Mouse (Mus musculus): Measurements from ENCODE around the gene Adamts18. TPM values are rescaled to one million over a fixed set of nuclear protein-coding genes. Genes with fewer than 3 reads are reported as not detected.

Gene Adamts18
- total RNA-seq (2022) = under 1 TPM in 1 of 4 experiments, not detected in 3; 0.07 TPM

DNA sequence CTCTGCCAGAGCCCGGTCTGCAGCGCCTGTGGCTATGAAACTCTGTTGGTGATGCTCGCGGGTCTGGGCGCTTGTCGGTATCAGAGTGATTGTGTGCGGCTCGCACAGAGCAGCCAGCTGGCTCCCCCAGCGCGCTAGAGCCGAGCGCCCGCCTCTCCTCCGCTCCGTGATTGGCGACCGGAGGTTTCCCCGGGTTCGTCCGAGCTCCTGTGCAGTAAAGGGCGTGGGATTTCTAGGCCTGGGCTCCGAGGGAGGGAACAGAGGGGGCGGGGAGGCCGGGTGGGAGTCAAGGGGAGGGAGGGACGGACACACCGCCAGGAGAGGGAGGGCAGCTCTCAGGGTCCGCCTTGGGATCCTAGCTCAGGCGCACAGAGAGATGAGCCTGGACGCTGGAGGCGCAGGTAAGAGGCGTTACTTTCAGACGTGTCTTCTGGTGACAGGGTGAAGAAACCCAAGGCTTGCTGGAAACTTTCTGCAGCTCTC lies at the start of gene Adamts18:
Adamts18 (minus strand) TSS at position 86 of the 483 bp plus-strand sequence.
- no peak for DNase-seq

DNA sequence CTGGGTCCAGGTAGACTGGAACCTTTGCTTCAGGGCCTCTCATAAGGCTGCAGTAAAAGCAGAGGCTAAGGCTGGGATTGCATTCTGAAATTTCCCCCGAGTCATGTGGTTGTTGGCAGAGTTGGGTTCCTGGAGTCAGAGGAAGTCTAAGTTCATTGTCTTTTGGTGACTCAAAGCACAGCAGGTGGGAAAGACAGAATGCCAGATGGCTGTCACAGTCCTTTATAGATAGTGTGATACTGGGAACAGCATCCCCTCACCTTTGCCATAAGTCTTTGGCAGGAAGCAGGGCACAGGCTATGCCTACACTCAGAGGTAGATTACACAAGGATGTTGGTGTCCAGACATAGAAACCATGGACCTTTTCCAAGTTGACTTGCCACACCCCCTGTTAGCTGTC lies 47.9 kb upstream of the Adamts18 start:
- no peak for DNase-seq

DNA sequence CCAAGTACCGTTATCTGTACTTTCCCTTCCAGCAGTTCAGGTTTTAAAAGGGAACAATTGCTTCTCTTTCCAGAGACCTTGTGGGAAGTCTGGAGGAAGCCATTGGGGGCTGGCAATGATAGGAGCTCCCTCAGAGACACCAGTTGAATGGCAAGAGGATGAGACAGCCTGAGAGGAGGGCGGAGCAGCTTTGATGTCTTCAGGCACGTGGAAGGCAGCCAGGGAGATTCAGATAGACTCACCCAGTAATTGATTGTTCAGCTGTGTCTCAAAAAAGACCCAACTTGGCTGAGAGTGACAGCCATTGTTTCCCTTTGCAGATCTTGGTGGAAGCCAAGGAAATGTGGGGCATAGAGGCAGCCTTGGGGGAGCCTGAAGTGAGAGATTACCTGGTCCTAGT lies 42.8 kb upstream of the Adamts18 start:
- DNase-seq = no peak

DNA sequence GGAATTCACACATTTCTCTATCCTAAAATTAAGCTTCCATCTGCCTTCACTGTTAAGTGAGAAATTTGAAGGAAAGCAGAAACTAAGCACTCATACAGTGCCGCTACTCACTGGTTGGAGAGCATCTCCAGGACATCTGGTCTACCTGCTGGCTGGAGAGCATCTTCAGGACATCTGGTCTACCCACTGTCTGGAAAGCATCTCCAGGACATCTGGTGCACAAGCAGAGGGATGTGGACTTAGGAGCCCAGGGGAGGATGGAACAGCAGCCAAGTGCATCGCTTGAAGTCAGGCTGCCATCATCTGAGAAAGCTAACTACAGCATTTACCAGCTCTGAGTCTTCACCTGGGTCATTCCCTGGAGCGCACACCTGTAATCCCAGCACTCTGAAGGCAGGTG lies 38.0 kb upstream of the Adamts18 start:
- DNase-seq = no peak

DNA sequence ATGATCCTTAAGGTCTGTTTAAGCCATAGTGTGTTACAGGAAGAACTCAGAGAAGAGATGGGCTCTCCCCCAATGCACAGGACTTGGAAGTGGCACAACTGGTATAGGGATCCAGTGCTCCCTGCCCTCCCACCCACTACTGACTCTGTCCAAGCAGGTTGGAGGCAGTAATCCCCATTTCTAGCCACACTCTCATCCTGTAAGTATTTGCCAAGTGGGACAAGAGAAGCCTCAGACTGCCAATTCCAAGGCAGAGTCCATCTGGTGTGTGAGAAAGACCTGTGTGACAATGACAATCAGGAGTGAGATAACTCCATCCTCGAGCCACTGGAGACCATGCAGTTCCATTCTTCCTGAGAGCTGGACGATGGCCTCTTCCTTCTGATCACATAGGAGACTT lies 36.6 kb upstream of the Adamts18 start:
- DNase-seq = no peak

DNA sequence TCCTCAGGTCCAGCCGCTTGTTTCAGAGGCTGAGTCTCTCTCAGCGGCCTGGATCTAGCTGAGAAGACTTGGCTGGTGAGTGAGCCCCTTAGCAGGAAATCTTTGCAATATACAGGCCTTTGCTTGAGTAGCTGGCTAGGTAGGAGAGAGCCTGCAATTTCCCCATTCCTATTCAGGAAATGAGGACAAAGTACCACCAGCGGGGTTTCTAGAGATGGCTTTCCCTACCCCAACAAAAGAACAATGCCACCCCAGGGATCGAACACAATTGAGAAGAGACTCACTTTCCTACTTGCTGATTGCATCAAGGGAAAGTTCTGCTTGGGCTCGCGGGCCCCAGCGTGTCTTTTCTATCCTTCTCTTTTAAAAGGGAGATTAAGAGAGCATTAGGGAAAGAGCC lies 35.5 kb upstream of the Adamts18 start:
- no peak for DNase-seq

DNA sequence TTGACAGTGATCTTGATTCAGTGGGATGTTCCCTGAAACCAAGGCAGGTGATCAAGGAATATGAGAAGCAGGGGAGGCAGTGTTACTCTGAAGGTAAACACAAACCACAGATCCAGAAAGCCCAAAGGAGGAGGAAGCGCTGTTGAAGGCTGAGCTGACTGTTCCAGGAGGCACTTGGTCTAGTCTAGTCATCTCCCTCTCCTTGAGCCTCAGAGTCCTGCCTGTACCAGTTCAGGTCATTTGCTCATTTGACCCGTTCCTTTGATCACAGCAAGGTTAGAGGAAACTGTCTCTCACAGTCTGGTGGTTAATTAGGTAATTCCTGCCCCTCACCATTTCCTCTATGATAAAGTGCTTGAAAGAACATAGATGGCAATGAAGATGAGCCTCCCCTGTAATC lies 34.0 kb upstream of the Adamts18 start:
- no peak for DNase-seq

DNA sequence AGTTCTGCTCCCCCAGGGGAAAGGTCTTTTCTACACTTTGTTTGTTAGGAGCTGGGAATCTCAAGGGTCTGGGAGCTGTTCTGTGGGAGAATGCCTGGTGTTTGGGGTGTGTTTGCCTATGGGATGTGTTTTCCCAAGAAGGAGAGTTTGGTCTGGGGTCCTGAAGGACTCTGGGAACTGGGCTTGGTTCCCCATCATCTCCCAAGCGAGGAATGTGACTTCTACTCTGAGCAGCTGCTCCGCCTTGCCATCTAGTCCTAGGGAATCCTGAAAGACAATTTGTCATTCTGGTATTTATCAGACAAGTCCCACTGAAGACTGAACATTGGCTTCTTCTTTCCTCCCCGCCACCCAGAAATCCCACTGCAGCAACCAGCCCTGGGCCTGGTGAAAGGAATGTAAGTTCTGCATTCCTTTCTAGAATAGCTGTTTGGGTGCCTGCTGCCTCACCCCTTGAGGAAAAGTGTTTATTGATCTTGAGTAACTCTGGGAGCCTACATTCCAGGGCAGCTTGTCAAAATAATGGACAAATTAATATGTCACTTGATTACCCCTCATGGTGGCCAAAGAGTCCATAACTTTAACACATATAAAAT lies 30.0 kb upstream of the Adamts18 start:
- no peak for DNase-seq

DNA sequence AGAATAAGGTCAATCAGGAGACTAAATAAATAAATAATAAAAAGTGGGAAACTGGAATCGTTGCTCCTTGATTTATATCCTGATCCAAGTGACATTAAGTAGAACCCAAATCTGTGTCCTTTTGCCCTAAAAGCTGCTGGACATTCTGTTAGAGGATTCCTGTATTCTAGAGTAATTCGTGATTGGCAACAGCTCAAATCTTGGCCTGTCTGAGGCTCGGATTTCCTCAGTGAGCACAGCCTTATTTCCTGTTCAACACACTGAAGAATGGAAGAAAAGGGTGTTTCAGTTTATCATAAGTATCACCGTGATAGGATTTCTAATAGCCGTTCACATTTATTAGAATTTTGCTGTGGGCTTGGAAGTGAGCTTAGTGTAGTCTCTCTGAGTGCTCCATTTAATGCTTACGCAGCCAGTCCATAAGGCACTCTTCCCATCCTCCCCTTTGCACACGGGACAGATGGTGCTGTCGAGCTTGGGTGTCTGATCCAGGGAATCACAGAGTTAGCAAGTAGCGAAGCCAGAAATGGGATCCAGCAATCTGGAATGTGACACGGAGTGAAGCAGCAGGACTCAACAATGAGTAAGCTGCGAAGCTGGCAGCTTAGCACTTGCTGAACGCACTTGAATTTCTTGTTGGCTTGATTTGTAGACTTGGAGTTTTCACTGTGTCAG lies 25.0 kb upstream of the Adamts18 start:
- no peak for DNase-seq

DNA sequence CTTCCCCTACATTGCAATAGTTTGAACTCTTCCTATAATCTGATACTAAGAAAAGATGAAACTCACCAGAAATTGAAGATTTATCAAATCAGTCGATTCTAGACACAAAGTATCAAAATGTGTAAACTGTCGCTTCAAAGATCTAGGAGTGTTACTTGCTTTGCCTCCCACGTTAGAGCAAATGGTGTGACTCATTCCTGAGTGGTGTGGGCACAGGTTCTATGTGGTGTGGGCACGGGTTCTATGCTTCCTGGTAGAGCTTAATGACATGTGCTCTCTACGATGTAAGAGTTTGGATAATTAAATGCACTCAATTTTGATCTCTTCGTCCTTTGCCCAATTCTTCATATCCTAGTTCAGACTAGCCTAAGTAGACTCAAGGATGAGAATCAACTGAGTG lies 23.9 kb upstream of the Adamts18 start:
- no peak for DNase-seq

DNA sequence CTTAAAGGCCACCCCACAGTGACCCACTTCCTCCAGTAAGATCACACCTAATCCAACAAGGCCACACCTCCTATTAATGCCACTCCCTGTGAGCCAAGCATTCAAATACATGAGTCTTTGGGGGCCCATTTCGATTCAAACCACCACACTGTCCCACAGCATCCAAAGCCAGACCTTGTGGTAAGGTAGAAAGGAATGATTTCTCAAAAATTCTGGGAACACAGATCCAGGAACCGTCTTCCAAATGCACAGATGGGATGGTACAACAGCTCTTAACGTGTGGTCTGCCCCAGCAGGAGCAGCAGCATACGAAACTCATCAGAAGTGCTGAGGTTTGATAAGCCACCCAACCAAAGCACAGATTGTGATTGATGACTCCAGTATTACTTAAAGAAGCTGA lies 18.0 kb upstream of the Adamts18 start:
- DNase-seq = no peak

DNA sequence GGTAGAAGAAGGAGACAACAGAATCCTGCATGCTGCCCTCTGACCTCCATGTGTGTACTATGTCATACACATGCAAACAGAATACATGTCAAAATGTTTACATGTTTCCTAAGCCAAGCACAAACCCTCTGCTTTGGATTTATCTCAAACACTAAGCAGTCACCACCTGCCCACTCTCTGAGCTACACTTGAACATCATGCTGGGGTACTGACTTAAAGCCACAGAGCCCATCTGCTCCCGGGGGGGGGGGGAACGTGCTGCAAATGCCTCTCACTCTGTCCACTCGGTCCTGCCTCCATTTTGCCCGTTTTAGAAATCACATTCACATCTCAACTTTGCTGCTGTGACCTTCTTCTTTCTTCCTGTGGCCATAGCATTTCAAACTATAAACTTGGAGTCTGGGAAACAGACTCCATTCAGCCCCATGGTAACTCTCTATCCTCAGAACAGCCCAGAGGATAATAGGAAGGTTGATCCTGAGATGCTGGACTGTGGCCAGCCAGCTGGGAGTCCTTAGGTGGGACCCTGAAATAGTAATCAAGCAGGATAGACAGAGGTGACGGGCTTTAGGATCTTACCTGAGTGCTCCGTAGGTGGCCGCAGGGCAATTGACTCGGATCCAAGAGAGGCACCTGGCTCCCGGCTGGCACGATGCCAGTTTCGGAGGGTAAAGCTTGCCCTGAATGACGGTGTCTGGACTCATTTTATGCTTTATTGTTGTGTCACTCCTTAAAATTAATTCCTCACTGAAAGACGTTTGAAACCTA lies 17.0 kb upstream of the Adamts18 start:
- no peak for DNase-seq

DNA sequence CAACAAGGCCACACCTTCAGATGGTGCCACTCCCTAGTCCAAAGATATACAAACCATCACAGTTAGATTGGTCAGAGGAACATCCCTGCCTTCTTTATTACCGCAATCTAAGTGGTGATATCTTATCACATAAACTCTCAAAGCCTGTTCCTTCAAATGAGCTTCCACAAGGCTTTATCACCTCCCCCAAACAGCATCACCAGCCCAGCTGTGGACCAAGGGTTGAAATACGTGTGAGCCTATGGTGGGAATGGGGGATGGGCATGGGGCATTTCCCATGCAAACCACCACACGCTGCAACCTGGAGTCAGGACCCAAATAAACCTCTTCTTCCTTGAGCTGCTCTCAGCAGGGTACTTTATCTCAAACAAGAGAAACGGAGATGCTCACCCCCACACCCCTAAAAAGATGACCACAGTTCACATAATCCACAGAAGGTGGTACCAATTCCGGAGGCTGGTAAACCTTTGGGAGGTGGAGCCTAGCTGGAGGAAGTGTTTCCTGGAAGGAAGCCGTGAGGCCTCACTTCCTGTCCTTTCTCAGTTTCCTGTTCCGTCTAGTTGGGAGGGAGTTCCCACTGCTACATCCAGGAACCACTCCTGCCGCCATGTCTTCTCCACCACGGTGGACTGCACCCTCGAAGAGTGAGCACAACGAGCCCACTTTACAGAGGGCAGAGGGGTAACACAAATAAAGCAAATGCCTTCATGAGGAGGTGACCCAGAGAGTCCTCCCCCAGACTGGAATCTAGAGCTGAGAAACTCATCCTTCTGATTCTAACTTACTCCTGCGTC lies 11.5 kb upstream of the Adamts18 start:
- no peak for DNase-seq

DNA sequence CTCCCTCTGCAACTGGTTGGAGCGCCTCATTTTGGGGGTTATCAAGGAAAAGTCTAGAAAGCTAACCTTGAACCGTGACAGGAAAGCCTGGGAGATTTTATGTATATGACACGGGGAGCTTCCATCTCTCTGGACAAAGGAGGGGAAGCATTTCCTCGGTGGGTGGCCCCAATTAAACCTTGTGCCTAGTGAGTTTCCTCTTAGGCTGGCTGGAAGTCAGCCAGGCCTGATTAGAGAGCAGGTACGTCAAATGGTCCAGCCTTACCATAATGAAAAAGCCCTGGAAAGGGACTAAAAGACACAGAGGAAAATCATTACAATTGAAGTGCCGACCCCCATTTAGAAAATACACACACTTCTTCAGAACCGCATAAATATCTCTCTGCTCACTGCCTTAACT lies 10.3 kb upstream of the Adamts18 start:
- no peak for DNase-seq

DNA sequence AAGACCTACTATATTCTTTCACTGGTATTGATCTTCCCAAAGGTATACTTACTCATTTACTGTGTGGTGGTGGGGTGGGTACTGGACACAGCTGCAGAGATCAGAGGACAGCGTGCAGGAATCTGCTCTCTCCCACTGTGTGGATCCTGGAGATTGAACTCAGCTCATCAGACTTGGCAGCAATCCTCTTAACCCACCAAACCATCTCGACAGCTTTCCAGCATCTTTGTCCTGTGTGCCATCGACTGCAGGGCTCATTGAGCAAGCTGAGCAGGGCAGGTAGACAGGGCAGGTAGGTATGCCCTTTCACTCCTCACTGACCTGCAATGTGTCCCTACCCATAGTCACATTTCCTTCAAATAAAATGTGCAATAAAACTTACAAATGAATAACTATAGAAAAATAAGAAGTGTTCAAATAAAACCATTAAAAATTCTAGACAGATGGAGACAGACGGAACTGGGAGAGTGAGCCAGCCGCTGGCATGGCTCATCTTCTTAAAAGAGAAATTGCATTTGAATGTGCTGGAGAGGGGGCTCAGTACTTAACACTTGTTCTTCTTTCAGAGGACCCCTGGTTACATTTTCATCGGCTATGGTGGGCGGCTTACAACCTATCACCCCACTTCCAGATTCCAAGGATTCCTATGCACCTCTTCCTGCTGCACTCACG lies 6.2 kb upstream of the Adamts18 start:
- no peak for DNase-seq

DNA sequence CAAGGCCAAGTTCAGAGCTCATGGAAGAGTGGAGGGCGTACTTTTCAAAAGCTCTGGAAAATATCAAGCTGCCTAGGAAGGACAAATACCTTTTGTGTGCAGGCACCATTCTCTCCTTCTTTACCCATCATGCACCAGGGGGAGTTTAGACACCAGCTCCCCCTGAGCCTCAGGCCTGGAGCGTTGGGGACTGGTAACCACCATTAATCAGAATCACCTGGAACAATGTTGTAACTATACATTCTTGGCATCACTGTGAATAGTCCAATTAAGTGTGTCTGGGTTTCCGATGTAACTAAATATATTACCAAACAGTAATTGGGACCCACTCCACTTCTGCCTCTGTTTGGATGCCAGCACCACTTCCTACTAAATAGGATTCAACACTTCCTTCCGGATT lies 5.2 kb upstream of the Adamts18 start:
- no peak for DNase-seq

DNA sequence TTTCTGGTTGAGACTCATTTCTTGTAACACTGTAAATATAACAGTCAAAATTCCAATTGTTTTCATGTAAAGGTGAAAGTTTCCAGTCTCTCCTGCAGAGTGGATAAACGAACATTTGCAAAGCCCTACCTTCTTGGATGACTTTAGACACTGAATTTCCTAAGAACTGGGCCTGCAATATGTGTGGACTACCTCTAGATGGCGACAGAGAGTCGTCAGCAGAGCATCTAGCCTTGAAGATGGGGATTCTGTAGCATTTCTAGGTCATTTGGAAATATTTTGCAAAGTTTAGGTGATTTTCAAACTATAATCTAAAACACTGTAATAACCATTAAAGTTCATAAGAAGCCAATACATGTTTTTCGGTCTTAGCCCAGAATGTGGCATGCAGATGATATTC lies 3.1 kb upstream of the Adamts18 start:
- DNase-seq = no peak

DNA sequence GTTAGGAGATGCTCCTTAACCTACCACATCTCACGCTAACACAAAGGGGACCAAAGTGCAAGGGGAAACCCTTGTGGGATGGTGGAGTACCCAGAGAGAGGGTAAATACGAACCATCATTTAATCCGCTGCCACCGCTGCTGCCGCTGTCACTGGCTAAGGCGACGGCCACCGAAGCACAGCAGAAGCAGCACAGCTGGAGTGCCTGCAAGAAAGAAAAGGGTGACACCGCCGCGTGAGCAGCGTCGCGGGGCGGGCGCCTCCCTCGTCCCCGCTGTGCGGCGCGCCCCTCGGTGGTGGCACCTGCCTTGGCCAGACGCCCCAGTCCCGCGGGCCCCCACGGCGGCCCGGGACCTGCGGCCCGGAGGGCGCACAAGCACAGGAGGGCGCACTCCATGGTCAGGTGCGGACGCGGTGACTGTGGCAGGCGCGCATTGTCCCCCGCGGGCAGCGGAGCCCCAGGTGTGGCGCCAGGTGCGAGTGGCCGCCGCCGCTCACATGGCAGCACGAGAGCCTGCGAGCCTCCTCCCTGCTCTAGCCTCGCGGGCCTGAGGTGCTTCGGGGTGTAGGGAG lies 371 bp downstream of the Adamts18 start:
- no peak for DNase-seq

DNA sequence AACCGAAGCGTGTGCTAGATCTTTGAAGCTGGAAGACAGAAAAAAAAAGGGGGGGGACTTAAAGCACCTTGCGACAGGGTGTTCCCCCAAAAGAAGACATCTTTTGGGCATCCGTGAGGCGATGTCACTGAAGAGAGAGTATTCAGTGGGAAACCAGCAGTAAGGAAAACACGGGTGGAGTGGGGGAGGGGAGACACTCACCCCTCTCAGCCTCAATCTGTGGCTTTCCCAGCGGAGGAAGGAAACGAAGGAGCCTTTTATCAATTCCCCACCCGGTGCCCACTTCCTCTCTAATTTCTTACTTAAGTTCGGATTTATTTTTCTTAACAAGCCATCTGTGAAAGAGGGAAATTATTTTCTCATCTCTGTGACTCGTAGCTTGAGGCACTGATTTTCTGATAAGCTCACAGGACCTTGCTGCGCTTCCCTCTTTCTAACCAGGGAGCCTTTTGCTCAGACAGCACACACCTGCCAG lies 895 bp downstream of the Adamts18 start:
- no peak for DNase-seq

DNA sequence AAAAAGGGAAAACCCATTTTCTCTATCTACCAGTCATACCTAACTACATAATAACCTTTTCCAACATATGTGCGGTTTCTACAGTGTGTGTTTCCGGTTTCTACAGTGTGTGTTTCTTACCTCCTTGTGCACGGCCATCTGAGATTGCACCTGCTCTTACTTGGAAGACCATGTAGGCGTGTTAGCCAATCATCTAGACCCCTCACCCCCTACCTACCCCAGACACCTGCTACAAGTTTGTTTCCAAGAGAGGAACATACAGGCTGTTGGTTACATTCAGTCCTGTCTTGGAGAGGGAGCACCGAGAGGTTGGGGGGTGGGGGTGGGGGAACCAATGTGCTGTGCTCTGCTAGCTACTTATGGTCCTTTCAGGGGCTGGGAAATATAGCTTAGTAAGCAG lies 1.9 kb downstream of the Adamts18 start:
- DNase-seq = no peak

DNA sequence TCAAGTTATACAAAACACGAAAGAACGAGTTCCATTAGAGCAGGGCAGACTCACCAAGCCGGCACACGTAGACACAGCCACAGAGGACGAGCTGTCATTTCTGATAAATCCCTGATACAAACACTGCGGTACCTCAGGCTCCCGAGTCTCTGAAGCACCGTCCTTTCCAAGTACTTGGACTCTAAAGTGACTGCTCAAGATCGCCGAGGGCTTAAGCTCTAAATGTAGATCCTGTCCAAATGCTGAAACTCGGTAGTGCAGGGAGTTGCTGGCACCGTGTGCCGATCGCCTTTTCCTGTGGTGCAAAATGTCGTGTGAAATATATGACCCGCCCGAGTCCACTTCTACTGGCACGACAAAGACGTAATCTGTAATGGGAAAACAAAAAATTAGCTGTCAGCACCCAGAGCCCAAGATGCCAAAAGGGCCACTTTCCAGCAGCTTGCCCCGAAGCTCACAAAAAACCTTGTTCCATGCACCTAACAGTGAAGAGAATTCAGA lies 3.7 kb downstream of the Adamts18 start:
- DNase-seq = no peak

DNA sequence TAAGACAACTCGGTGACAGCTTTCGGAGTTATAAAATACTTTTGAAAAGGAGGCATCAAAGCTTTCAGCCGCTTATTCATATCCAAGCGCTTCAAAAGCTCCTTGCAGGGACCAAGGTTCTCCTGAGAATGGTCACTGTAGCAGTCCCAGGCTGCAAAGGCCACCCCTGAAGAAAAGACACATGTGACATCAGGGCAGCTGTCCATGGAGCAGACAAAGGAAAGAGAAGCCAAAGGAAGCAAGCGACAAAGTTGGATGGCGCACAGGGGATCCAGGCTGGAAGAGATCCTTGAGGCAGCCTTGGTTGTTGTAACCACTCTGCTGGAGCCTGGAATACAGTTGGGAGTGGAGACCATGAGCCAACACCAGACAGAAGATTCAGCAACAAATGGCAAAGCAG lies 10.3 kb downstream of the Adamts18 start:
- no peak for DNase-seq

Data from adrenal gland, adult 8-10 months (tissue).